Mouse (Mus musculus): ENCODE data around the gene Commd3.

Commd3 gene

DNA sequence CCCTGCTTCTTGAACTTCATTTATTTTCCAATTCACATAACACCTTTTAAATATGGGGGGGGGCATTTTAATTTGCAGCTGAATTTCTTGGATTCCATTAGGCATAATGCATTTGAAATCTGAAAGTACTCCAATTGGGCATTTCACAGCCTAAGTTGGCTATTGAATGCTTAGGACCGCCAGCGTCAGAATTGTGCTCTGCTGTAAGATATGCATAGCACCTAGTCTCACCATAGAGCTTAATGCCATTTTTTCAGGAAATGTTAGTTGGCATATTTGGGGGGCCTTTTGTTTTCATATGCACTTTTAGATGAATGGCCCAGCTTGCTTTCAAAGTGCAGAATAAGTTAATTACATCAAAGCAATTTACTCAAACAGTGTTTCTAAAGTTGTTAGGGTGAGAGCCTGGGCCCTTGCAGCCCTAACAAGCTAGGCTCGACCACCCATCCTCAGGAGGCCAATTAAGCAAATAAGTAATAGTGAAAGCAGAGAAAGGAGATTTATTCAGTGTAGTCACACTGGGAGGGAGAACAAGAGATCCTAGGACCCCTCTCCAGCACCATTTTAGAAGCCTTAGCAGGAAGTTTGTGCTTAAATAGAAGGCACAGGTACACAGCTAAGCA lies 50.1 kb downstream of the Commd3 start:
- no peak for DNase-seq (ENCODE audit: low read depth, low spot score)

DNA sequence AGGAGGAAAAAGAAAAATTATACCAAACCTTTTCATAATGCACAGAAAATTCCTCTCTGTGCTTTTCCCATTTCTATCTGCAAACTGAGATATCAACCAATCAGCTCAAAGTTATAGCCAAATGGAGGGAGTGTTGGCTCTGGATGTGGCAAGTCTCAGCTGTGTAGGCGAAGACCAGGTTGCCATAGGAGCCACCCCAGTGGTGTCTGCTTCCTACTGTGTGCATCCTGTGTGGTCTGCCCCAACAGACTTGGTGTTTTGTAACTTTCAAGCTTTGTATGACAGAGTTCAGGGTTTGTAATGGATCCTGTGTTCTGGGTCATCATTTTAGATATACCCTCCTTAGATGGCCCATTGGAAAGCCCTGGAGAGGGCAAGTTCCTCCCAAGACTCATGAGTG lies 52.3 kb downstream of the Commd3 start:
- DNase-seq (ENCODE audit: low read depth, low spot score): no peak
